Mouse (Mus musculus) right cerebral cortex, postnatal 14 days (tissue): ENCODE measurements around the gene Dnaaf1.

Experiments used
- DNase-seq: peaks from one replicate; pipeline ENCODE4 v3.0.0; 2022

The Dnaaf1 gene

GRCm38 (mm10) chr8:119624916-119625315 is 49.9 kb downstream of the Dnaaf1 start:
- no peak for DNase-seq

DNA sequence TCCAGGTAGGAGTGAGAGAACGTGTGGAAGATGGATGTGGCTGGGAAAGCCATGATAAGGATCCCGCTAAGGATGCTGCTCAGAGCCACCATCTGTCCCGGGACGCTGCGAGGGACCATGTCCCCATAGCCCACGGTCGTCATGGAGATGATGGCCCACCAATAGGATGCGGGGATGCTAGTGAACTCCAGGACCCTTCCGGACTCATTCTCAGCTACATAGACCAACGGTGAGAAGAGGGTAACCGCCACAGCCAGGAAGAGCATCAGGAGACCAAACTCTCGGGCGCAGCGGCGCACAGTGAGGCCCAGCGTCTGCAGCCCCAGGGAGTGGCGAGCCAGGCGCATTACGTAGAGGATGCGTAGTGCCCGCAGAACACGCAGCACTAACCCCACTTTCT is 50.8 kb downstream of the Dnaaf1 start:
- no peak for DNase-seq

DNA sequence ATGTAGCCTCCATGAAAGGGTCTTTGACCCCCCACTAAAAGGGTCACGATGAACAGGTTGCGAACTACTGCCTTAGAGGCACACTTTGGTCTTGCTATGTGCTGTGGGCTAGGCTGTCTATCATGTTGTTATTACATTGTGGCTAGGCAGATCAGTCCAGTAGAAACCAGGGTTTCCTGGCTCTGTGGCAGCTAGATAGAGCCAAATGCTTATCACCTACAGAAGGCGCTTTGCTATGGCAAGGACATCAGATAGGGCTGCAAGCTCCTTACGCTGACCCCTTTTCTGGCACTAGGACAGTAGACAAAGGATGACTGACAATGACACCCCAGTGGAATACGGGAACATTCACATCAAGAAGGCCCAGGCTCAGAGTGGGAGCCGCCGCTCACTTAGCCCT is 52.2 kb downstream of the Dnaaf1 start:
- no peak for DNase-seq

- no peak for DNase-seq
These were observed 52.8 kb downstream of the Dnaaf1 start for GRCm38 (mm10) chr8:119627613-119628359.

- DNase-seq = no peak
These were observed 55.8 kb downstream of the Dnaaf1 start for GRCm38 (mm10) chr8:119630841-119631240.

DNA sequence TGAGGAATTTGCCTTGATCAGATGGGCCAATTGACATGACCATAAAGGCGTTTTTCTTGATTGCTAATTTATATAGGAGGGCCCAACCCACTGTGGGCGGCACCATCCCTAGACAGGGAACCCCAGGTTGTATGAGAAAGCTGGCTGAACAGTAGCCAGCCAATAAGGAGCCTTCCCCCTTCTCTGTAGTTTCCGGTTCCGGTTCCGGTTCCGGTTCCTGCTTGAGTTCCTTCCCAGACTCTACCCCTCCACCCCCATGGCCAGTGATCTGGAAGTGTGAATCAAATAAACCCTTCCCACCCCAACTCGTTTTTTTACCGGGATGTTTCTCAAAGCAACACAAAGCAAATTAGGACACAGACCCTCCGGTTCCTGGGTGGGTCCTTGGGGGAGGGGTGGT is 57.2 kb downstream of the Dnaaf1 start:
- DNase-seq = no peak

- no peak for DNase-seq
These were observed 57.9 kb downstream of the Dnaaf1 start for GRCm38 (mm10) chr8:119632909-119633308.

- DNase-seq = no peak
These were observed 59.7 kb downstream of the Dnaaf1 start for GRCm38 (mm10) chr8:119634616-119635336.

GRCm38 (mm10) chr8:119635378-119635777 is 60.3 kb downstream of the Dnaaf1 start, which contains the start of gene Kcng4:
TSS of gene Kcng4 (minus strand) at chr8:119635680.
- DNase-seq = no peak

DNA sequence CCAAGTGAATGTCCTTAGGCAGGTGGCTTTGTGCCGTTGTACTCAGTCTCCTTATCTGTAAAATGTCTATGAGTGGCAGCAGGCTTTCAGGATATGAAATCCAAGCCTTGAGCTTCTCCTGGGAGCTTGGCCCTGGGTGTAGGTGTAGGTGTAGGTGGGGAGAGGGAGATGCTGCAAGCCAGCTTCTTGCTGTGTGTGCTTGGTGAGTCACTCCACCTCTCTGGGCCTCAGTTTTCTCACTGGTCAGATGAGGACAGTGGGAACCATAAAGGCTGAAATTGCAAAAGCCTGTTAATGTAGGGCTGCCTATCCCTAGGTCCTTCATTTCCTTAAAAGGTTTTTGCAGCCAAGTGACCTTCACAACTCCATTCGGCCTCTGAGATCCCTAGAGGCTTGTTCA is 60.9 kb downstream of the Dnaaf1 start:
- no peak for DNase-seq

- DNase-seq = no peak
These were observed 61.7 kb downstream of the Dnaaf1 start for GRCm38 (mm10) chr8:119636766-119637165.

GRCm38 (mm10) chr8:119637381-119637780 is 62.3 kb downstream of the Dnaaf1 start:
- DNase-seq = no peak

- DNase-seq = no peak
These were observed 63.2 kb downstream of the Dnaaf1 start for GRCm38 (mm10) chr8:119638261-119638660.

DNA sequence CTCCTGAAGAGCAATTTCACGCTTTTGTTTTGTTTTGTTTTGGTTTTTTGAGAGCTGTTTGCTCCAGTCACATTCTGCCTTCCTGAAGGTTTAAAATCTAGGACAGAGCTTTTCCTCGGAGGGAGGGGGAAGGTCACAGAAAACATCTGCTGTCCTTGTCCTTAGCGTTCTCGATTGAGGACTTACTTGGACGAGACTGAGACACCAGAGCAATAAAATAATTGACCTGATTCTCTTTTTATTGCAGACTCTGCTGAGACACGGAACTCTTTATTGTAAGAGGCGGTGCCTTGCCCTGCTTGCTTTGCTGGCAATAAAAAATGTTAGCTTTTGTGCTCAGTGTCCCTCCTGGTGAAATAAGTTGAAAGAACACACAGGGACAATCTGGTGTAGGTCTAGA is 64.8 kb downstream of the Dnaaf1 start:
- DNase-seq = no peak

GRCm38 (mm10) chr8:119641058-119641457 is 66.0 kb downstream of the Dnaaf1 start:
- no peak for DNase-seq

GRCm38 (mm10) chr8:119642960-119643359 is 67.9 kb downstream of the Dnaaf1 start:
- no peak for DNase-seq

DNA sequence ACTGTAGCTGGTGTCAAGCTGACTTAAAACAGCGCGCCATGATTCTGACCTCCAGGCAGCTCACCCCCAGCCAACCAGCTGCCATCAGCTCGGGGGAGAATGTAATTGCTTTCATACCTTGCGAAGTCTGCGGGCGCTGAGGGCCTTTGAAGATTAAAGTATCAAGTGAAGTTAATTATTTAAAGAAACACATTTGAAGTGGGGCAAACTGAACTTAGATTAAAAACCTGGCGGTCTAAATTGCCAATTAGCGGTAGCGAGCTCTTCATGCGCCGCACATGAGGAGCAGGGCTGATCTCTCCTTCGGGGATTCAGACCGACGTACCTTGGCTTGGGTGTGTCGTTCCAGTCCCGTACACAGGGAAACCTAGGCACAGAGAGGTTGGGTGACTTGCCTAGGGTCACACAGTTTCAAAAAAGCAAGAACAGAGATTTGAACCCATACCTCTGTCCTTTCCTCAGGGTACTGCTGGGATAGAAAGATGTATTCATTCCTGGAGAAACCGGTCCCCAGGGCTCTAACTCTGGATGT is 69.5 kb downstream of the Dnaaf1 start:
- no peak for DNase-seq

GRCm38 (mm10) chr8:119644981-119645597 is 70.1 kb downstream of the Dnaaf1 start:
- DNase-seq = no peak

- DNase-seq = no peak
These were observed 71.2 kb downstream of the Dnaaf1 start for GRCm38 (mm10) chr8:119646197-119646596.

- DNase-seq = no peak
These were observed 71.8 kb downstream of the Dnaaf1 start for GRCm38 (mm10) chr8:119646846-119647245.
